Mouse (Mus musculus): ENCODE measurements around the gene Zdhhc23.

The Zdhhc23 gene

GRCm38 (mm10) chr16:43979328-43980109, at the start of gene Zdhhc23:
Zdhhc23 (minus strand) TSS chr16:43979791.
- peak; percentile 46 to 68 for DNase-seq

GRCm38 (mm10) chr16:44029273-44029672, 49.7 kb upstream of the Zdhhc23 start:
- DNase-seq: no peak

- no peak for DNase-seq
Observed at GRCm38 (mm10) chr16:44026822-44027221, 47.2 kb upstream of the Zdhhc23 start.

GRCm38 (mm10) chr16:44026210-44026609, 46.6 kb upstream of the Zdhhc23 start:
- DNase-seq: peak in 1 of 2 experiments; percentile 9

GRCm38 (mm10) chr16:44018986-44019548, 39.5 kb upstream of the Zdhhc23 start:
- DNase-seq: no peak

GRCm38 (mm10) chr16:44018372-44018771, 38.8 kb upstream of the Zdhhc23 start:
- DNase-seq: no peak

GRCm38 (mm10) chr16:44017707-44018106, 38.1 kb upstream of the Zdhhc23 start:
- DNase-seq: no peak

- peak; percentile 25 to 39 for DNase-seq
Observed at GRCm38 (mm10) chr16:44016164-44016563, 36.6 kb upstream of the Zdhhc23 start.

GRCm38 (mm10) chr16:44015416-44016158, 36.0 kb upstream of the Zdhhc23 start:
- no peak for DNase-seq

- no peak for DNase-seq
Observed at GRCm38 (mm10) chr16:44011010-44011409, 31.4 kb upstream of the Zdhhc23 start.

GRCm38 (mm10) chr16:44002086-44002485, 22.5 kb upstream of the Zdhhc23 start:
- no peak for DNase-seq

GRCm38 (mm10) chr16:43999541-43999940, 19.9 kb upstream of the Zdhhc23 start:
- DNase-seq: no peak

- DNase-seq: no peak
Observed at GRCm38 (mm10) chr16:43999111-43999510, 19.5 kb upstream of the Zdhhc23 start.

- no peak for DNase-seq
Observed at GRCm38 (mm10) chr16:43994623-43995022, 15.0 kb upstream of the Zdhhc23 start.

- no peak for DNase-seq
Observed at GRCm38 (mm10) chr16:43986299-43986698, 6.7 kb upstream of the Zdhhc23 start.

- DNase-seq: no peak
Observed at GRCm38 (mm10) chr16:43980110-43980609, 569 bp upstream of the Zdhhc23 start.

GRCm38 (mm10) chr16:43979010-43979327, 622 bp downstream of the Zdhhc23 start:
- DNase-seq: no peak

- DNase-seq: no peak
Observed at GRCm38 (mm10) chr16:43973606-43974220, 5.9 kb downstream of the Zdhhc23 start.

- no peak for DNase-seq
Observed at GRCm38 (mm10) chr16:43973147-43973546, 6.4 kb downstream of the Zdhhc23 start.

- no peak for DNase-seq
Observed at GRCm38 (mm10) chr16:43972391-43972790, 7.2 kb downstream of the Zdhhc23 start.

- DNase-seq: no peak
Observed at GRCm38 (mm10) chr16:43971741-43972140, 7.8 kb downstream of the Zdhhc23 start.

GRCm38 (mm10) chr16:43971189-43971588, 8.4 kb downstream of the Zdhhc23 start:
- no peak for DNase-seq

- DNase-seq: no peak
Observed at GRCm38 (mm10) chr16:43970426-43970825, 9.2 kb downstream of the Zdhhc23 start.

All from spleen, adult 18-20 months (tissue).